Mouse (Mus musculus) retina, adult 2 months (tissue): Measurements from ENCODE around the gene Gpr160.
"Not testable (repeated sequence)": the region's sequence is repeated elsewhere in the genome, so short reads cannot be mapped to it uniquely, and the experiment has no call there.

Source experiments
- DNase-seq: peaks from one replicate; pipeline ENCODE4 v3.0.0-alpha.2; 2012; ENCODE audit warnings: low read depth, low spot score

Gene Gpr160

GRCm38 (mm10) chr3:30855604-30856458 lies at the start of gene Gpr160:
Gpr160 (plus strand) TSS chr3:30855950.
- DNase-seq: peak; percentile 13

GRCm38 (mm10) chr3:30812881-30813280 lies 42.9 kb upstream of the Gpr160 start:
- DNase-seq: no peak

- no peak for DNase-seq
Measured at GRCm38 (mm10) chr3:30818630-30819125, 37.1 kb upstream of the Gpr160 start.

- no peak for DNase-seq
Measured at GRCm38 (mm10) chr3:30822163-30822562, 33.6 kb upstream of the Gpr160 start.

- DNase-seq: no peak
Measured at GRCm38 (mm10) chr3:30826069-30826468, 29.7 kb upstream of the Gpr160 start.

- DNase-seq: no peak
Measured at GRCm38 (mm10) chr3:30831848-30832606, 23.7 kb upstream of the Gpr160 start.

- no peak for DNase-seq
Measured at GRCm38 (mm10) chr3:30833254-30833653, 22.5 kb upstream of the Gpr160 start.

GRCm38 (mm10) chr3:30845755-30846154 lies 10.0 kb upstream of the Gpr160 start:
- DNase-seq: no peak

GRCm38 (mm10) chr3:30847413-30847812 lies 8.3 kb upstream of the Gpr160 start:
- DNase-seq: no peak

- DNase-seq: no peak
Measured at GRCm38 (mm10) chr3:30851422-30851821, 4.3 kb upstream of the Gpr160 start.

- no peak for DNase-seq
Measured at GRCm38 (mm10) chr3:30853596-30853995, 2.2 kb upstream of the Gpr160 start.

- DNase-seq: not testable (repeated sequence)
Measured at GRCm38 (mm10) chr3:30859599-30859998, 3.8 kb downstream of the Gpr160 start.

GRCm38 (mm10) chr3:30860705-30861104 lies 5.0 kb downstream of the Gpr160 start:
- no peak for DNase-seq

GRCm38 (mm10) chr3:30863712-30864435 lies 8.1 kb downstream of the Gpr160 start:
- DNase-seq: no peak

GRCm38 (mm10) chr3:30864640-30865039 lies 8.9 kb downstream of the Gpr160 start:
- no peak for DNase-seq

- DNase-seq: no peak
Measured at GRCm38 (mm10) chr3:30868176-30868575, 12.4 kb downstream of the Gpr160 start.

- DNase-seq: no peak
Measured at GRCm38 (mm10) chr3:30868625-30869024, 12.9 kb downstream of the Gpr160 start.

- DNase-seq: no peak
Measured at GRCm38 (mm10) chr3:30869995-30870394, 14.2 kb downstream of the Gpr160 start.

GRCm38 (mm10) chr3:30876709-30877108 lies 21.0 kb downstream of the Gpr160 start:
- DNase-seq: no peak

- DNase-seq: no peak
Measured at GRCm38 (mm10) chr3:30887449-30887848, 31.7 kb downstream of the Gpr160 start.

- no peak for DNase-seq
Measured at GRCm38 (mm10) chr3:30889014-30889413, 33.3 kb downstream of the Gpr160 start.

GRCm38 (mm10) chr3:30896721-30897120 lies 41.0 kb downstream of the Gpr160 start:
- no peak for DNase-seq
